ENCODE assay signal across 13 mouse cellular contexts in genomic region chr2:118390072-118390471, GRCm38 (mm10). TPM values are rescaled to one million over a fixed set of nuclear protein-coding genes. Genes with fewer than 3 reads are reported as not detected.
DNase-seq lines count a peak whose midpoint lies in the region; ATAC-seq and TF ChIP-seq lines count a peak whose summit lies in the region.
"Had no signal": no experiment of that assay in that cellular context is flagged by ENCODE, and none has a peak within 500 bp of the region (broad histone marks: within the 10 kb centered on the region; RNA-seq: fewer than 3 reads in every experiment).

No protein-coding gene starts in this region.

- TF ChIP-seq CTCF in liver, adult 2 months (IDR thresholded peaks at IDR 0.05; ENCODE audit: low read depth, low read length), result no peak

- ATAC-seq in embryonic facial prominence, embryonic 12.5 days (ENCODE audit: insufficient number of reproducible peaks, insufficient read depth, low FRiP score, low TSS enrichment), result no peak
- no peak for ATAC-seq in erythroblast, adult 5-6 weeks (replicated peaks; ENCODE audit: low FRiP score, poor library complexity, severe bottlenecking)

- H3ac ChIP-seq in myocyte (ENCODE audit: control insufficient read depth, insufficient read length), result no peak overlapping the region

- no peaks in the 10 kb centered on the region for H3K9me3 ChIP-seq in heart, embryonic 10.5 days
- no peaks in the 10 kb centered on the region for H3K9me3 ChIP-seq in embryonic facial prominence, embryonic 12.5 days
- H3K9me3 ChIP-seq: midbrain, embryonic 12.5 days had no signal

- H3K4me1 ChIP-seq in heart, embryonic 10.5 days, result 0 out of 2 replicates have a peak, but pooled peaks cover 5% of the 10 kb centered on the region
- H3K4me1 ChIP-seq in liver, adult 2 months (ENCODE audit: control insufficient read depth, insufficient read depth, low read length), result peaks cover 3% of the 10 kb centered on the region; the same call in 1 of the 2 replicates
- peaks cover 10% of the 10 kb centered on the region for H3K4me1 ChIP-seq in embryonic facial prominence, embryonic 12.5 days

- 89% methylated on average over 5 of the region's 5 CpGs for WGBS in heart, embryonic 10.5 days
- WGBS in liver, adult 2 months, result 67% methylated on average over 5 of the region's 5 CpGs
- 88% methylated on average over 5 of the region's 5 CpGs for WGBS in embryonic facial prominence, embryonic 12.5 days

- no peak overlapping the region for H3K9ac ChIP-seq in liver, adult 2 months (ENCODE audit: low read depth, low read length)
- H3K9ac ChIP-seq in embryonic facial prominence, embryonic 12.5 days, result no peak overlapping the region
- H3K9ac ChIP-seq: midbrain, embryonic 12.5 days had no signal

- no peaks in the 10 kb centered on the region for H3K36me3 ChIP-seq in heart, embryonic 10.5 days
- no peaks in the 10 kb centered on the region for H3K36me3 ChIP-seq in liver, adult 2 months (ENCODE audit: control insufficient read depth, insufficient read depth, low read length)
- no peaks in the 10 kb centered on the region for H3K36me3 ChIP-seq in embryonic facial prominence, embryonic 12.5 days
- no peaks in the 10 kb centered on the region for H3K36me3 ChIP-seq in myocyte (ENCODE audit: control insufficient read depth, insufficient read depth)
- H3K36me3 ChIP-seq: forebrain, embryonic 10.5 days; midbrain, embryonic 12.5 days had no signal

- DNase-seq in heart, embryonic 10.5 days (ENCODE audit: low spot score), result no peak
- no peak for DNase-seq in heart, postnatal 36 days
- peak; percentile 5 for DNase-seq in liver, adult 2 months (ENCODE audit: extremely low read depth, low read depth, low spot score)
- DNase-seq in liver, result no peak
- DNase-seq in retina, embryonic 14.5 days (ENCODE audit: low spot score), result no peak
- DNase-seq: cerebellum, adult 9-10 months; heart, postnatal 4 days; retina, postnatal 1 day had no signal

- H3K27ac ChIP-seq in heart, embryonic 10.5 days, result no peak overlapping the region
- H3K27ac ChIP-seq in liver, adult 2 months (replicated peaks; ENCODE audit: insufficient read depth, low read depth, low read length), result no peak overlapping the region
- no peak overlapping the region for H3K27ac ChIP-seq in embryonic facial prominence, embryonic 12.5 days
- H3K27ac ChIP-seq: forebrain, embryonic 10.5 days; midbrain, embryonic 12.5 days had no signal

- H3K79me2 ChIP-seq in liver, adult 2 months (ENCODE audit: control insufficient read depth, insufficient read depth, low read length), result peaks cover 11% of the 10 kb centered on the region; the same call in 1 of the 2 replicates
- H3K79me2 ChIP-seq in myocyte (ENCODE audit: control insufficient read depth, insufficient read depth), result peaks cover 13% of the 10 kb centered on the region

- TF ChIP-seq POLR2A in liver, adult 2 months (IDR thresholded peaks at IDR 0.05; ENCODE audit: extremely low read depth, insufficient read depth, low read length), result no peak
- no peak for TF ChIP-seq POLR2A in myocyte (IDR thresholded peaks at IDR 0.05; ENCODE audit: insufficient read length, low read depth)

- intact Hi-C loops in heart, postnatal 36 days (cut with DNase I), result no loop called here

- H3K4me3 ChIP-seq in heart, embryonic 10.5 days, result 0 out of 2 replicates have a peak overlapping the region, but pooled peaks have one; percentile 74
- H3K4me3 ChIP-seq in liver, adult 2 months (ENCODE audit: insufficient read depth, low read depth, low read length), result no peak overlapping the region
- no peak overlapping the region for H3K4me3 ChIP-seq in embryonic facial prominence, embryonic 12.5 days
- peak overlapping the region; percentile 64 for H3K4me3 ChIP-seq in myocyte

- no peaks in the 10 kb centered on the region for H3K27me3 ChIP-seq in heart, embryonic 10.5 days (ENCODE audit: insufficient read depth, poor library complexity, severe bottlenecking)
- no peaks in the 10 kb centered on the region for H3K27me3 ChIP-seq in liver, adult 2 months (ENCODE audit: control insufficient read depth, insufficient read depth, low read length)
- no peaks in the 10 kb centered on the region for H3K27me3 ChIP-seq in embryonic facial prominence, embryonic 12.5 days
- no peaks in the 10 kb centered on the region for H3K27me3 ChIP-seq in myocyte (ENCODE audit: control insufficient read depth, insufficient read depth, insufficient read length)
- H3K27me3 ChIP-seq: midbrain, embryonic 12.5 days had no signal

- H3K4me2 ChIP-seq in embryonic facial prominence, embryonic 12.5 days (replicated peaks), result peak overlapping the region; percentile 70; the same call in 1 of the 2 replicates
- peak overlapping the region; percentile 98 for H3K4me2 ChIP-seq in myocyte (ENCODE audit: low read depth)

TF ChIP-seq in myocyte, 11 proteins besides CTCF, POLR2A, EP300 and RAD21:
- TF ChIP-seq TCF12 (IDR thresholded peaks at IDR 0.05; ENCODE audit: insufficient read depth, poor library complexity, severe bottlenecking) (no peak), MYOG (IDR thresholded peaks at IDR 0.05; ENCODE audit: control insufficient read depth in 1 of 3, insufficient read depth in 1 of 3, insufficient read length in 2 of 3, low read depth in 2 of 3) (no peak), USF1 (IDR thresholded peaks at IDR 0.05; ENCODE audit: low read depth) (no peak), E2F4 (IDR thresholded peaks at IDR 0.05; ENCODE audit: insufficient read depth) (no peak), CEBPB (IDR thresholded peaks at IDR 0.05; ENCODE audit: insufficient read depth, poor library complexity, severe bottlenecking) (no peak), MAX (IDR thresholded peaks at IDR 0.05; ENCODE audit: low read depth) (no peak), MYOD1 (IDR thresholded peaks at IDR 0.05; ENCODE audit: control insufficient read depth in 1 of 3, insufficient read length in 2 of 3, low read depth in 2 of 3) (no peak)
TF ChIP-seq in myocyte: peak in this region for 0.

RNA-seq across cellular contexts. Expression of gene Eif2ak4, which starts 1.7 kb away (rescaled TPM):
- 9.5 and 10.0 TPM in 2 replicates for polyA plus RNA-seq in heart, embryonic 10.5 days (2016; fragmentation: Nextera tagmentation; extraction: Ambion mirVana)
- 1 to 10 TPM; 4.8 to 6.5 TPM for total RNA-seq in heart, postnatal 36 days (2021)
- total RNA-seq in liver, adult 2 months (2014; rRNA removed), result 5.4 and 5.6 TPM in 2 replicates
- 4.2 and 4.8 TPM in 2 replicates for polyA plus RNA-seq in liver, adult 2 months (2012; rRNA removed)
- polyA plus RNA-seq in embryonic facial prominence, embryonic 12.5 days (2016; fragmentation: Nextera tagmentation; extraction: Ambion mirVana), result 14.3 and 15.7 TPM in 2 replicates
- 4.7 TPM for polyA plus RNA-seq in myocyte (2012; fragmentation: generic; extraction: Trizol)
- total RNA-seq in erythroblast, adult 5-6 weeks (2015; ENCODE audit: low replicate concordance), result 3.1 and 7.3 TPM in 2 replicates
- 2.6 and 3.1 TPM in 2 replicates for total RNA-seq in erythroblast, adult 5-6 weeks (2017; ENCODE audit: low replicate concordance)

RNA-seq across cellular contexts. Expression of gene Gpr176, which starts 16.9 kb away (rescaled TPM):
- 0.39 TPM in 1 of 2 replicates, not detected in the other for polyA plus RNA-seq in heart, embryonic 10.5 days (2016; fragmentation: Nextera tagmentation; extraction: Ambion mirVana)
- under 1 TPM; 0.14 to 0.17 TPM for total RNA-seq in heart, postnatal 36 days (2021)
- total RNA-seq in liver, adult 2 months (2014; rRNA removed), result not detected in 2 replicates
- polyA plus RNA-seq in liver, adult 2 months (2012; rRNA removed), result not detected in 2 replicates
- polyA plus RNA-seq in embryonic facial prominence, embryonic 12.5 days (2016; fragmentation: Nextera tagmentation; extraction: Ambion mirVana), result 0.41 and 0.71 TPM in 2 replicates
- 1.5 TPM for polyA plus RNA-seq in myocyte (2012; fragmentation: generic; extraction: Trizol)
- not detected in 2 replicates for total RNA-seq in erythroblast, adult 5-6 weeks (2015; ENCODE audit: low replicate concordance)
- not detected in 2 replicates for total RNA-seq in erythroblast, adult 5-6 weeks (2017; ENCODE audit: low replicate concordance)

Comparison
In these comparisons a context has a peak if more than half of its experiments do, and no peak if none do; other contexts are left out.
1. H3K4me3 ChIP-seq: peak in heart, embryonic 10.5 days (single experiment) and myocyte (single experiment); none in liver, adult 2 months (single experiment) and embryonic facial prominence, embryonic 12.5 days (single experiment).